Comparison of ENCODE assay signal across 24 mouse cellular contexts in genomic region chr3:63553426-63553825, GRCm38 (mm10).
A peak's percentile ranks its signal among the peaks of the same experiment; 100 is the strongest.
DNase-seq lines count a peak whose midpoint lies in the region; ATAC-seq and TF ChIP-seq lines count a peak whose summit lies in the region.
"Had no signal": no experiment of that assay in that cellular context is flagged by ENCODE, and none has a peak within 500 bp of the region (broad histone marks: within the 10 kb centered on the region; RNA-seq: fewer than 3 reads in every experiment).

No protein-coding gene starts in this region.

- DNase-seq in kidney, adult 2 months = peak; percentile 62
- peak; percentile 64 for DNase-seq in kidney, adult 9 months
- DNase-seq in kidney, adult 18-20 months = no peak
- peak; percentile 14 for DNase-seq in adipocyte (ENCODE audit: low spot score)
- DNase-seq: adrenal gland, adult 2 months; adrenal gland, postnatal 10 days; adrenal gland, postnatal 25 days; B cell, adult 2 months; cerebellum, adult 11-12 months; cerebellum, adult 2 months; cerebellum, adult 9-10 months; cerebellum, postnatal 10 days; cerebellum, postnatal 25 days; forebrain, postnatal 0 days had no signal

- H3K27ac ChIP-seq in kidney, adult 2 months (ENCODE audit: insufficient read depth, low read depth, low read length) = peak overlapping the region; percentile 31; the same call in 1 of the 2 replicates
- no peak overlapping the region for H3K27ac ChIP-seq in kidney, embryonic 14.5 days (ENCODE audit: low read depth, low read length)
- H3K27ac ChIP-seq: embryonic facial prominence, embryonic 10.5 days; embryonic facial prominence, embryonic 12.5 days; forebrain, embryonic 13.5 days; forebrain, embryonic 15.5 days had no signal

- no peak overlapping the region for H3K4me3 ChIP-seq in kidney, adult 2 months (ENCODE audit: insufficient read depth, low read depth, low read length)
- H3K4me3 ChIP-seq in kidney, embryonic 14.5 days (ENCODE audit: low read length) = no peak overlapping the region
- H3K4me3 ChIP-seq: embryonic facial prominence, embryonic 10.5 days; embryonic facial prominence, embryonic 12.5 days; forebrain, embryonic 13.5 days; forebrain, embryonic 15.5 days had no signal

- H3K9me3 ChIP-seq in kidney, embryonic 14.5 days (ENCODE audit: control insufficient read depth, low read length) = no peaks in the 10 kb centered on the region
- H3K9me3 ChIP-seq: embryonic facial prominence, embryonic 10.5 days; embryonic facial prominence, embryonic 12.5 days; forebrain, embryonic 13.5 days; forebrain, embryonic 15.5 days; G1E had no signal

- H3K4me2 ChIP-seq in kidney, embryonic 14.5 days (replicated peaks; ENCODE audit: low read depth, low read length) = no peak overlapping the region
- H3K4me2 ChIP-seq: embryonic facial prominence, embryonic 12.5 days; forebrain, embryonic 13.5 days; forebrain, embryonic 15.5 days had no signal

- WGBS in kidney, adult 2 months = 60% methylated on average over 2 of the region's 2 CpGs
- WGBS in kidney, embryonic 14.5 days = 84% methylated on average over 2 of the region's 2 CpGs

- ATAC-seq in kidney, embryonic 14.5 days (ENCODE audit: low FRiP score, low TSS enrichment) = no peak
- ATAC-seq: activated CD4-positive, CD25-positive, alpha-beta regulatory T cell, adult 4 months; CD4-positive, CD25-positive, alpha-beta regulatory T cell, adult 4 months; forebrain, embryonic 15.5 days; forebrain, postnatal 0 days; Patski had no signal

- H3K27me3 ChIP-seq in kidney, adult 2 months (replicated peaks; ENCODE audit: control insufficient read depth, insufficient read depth, low read length) = no peaks in the 10 kb centered on the region
- H3K27me3 ChIP-seq in kidney, embryonic 14.5 days (ENCODE audit: control insufficient read depth, insufficient read depth, low read length) = no peaks in the 10 kb centered on the region
- H3K27me3 ChIP-seq: CH12.LX; embryonic facial prominence, embryonic 12.5 days; forebrain, embryonic 13.5 days; forebrain, embryonic 15.5 days; Patski had no signal

- peaks cover 11% of the 10 kb centered on the region for H3K4me1 ChIP-seq in kidney, adult 2 months (ENCODE audit: control insufficient read depth, insufficient read depth, low read length)
- no peaks in the 10 kb centered on the region for H3K4me1 ChIP-seq in kidney, embryonic 14.5 days (ENCODE audit: control insufficient read depth, insufficient read depth, low read length)
- H3K4me1 ChIP-seq: embryonic facial prominence, embryonic 12.5 days; forebrain, embryonic 13.5 days; forebrain, embryonic 15.5 days had no signal

- H3K36me3 ChIP-seq in kidney, adult 2 months (ENCODE audit: control insufficient read depth, insufficient read depth, low read length) = no peaks in the 10 kb centered on the region
- H3K36me3 ChIP-seq in kidney, embryonic 14.5 days (ENCODE audit: control insufficient read depth, insufficient read depth, low read length) = no peaks in the 10 kb centered on the region
- H3K36me3 ChIP-seq: embryonic facial prominence, embryonic 10.5 days; embryonic facial prominence, embryonic 12.5 days; forebrain, embryonic 15.5 days; G1E had no signal

- H3K9ac ChIP-seq in kidney, embryonic 14.5 days (ENCODE audit: low read depth, low read length) = no peak overlapping the region
- H3K9ac ChIP-seq: embryonic facial prominence, embryonic 12.5 days; forebrain, embryonic 13.5 days; forebrain, embryonic 15.5 days; forebrain, postnatal 0 days had no signal

- TF ChIP-seq POLR2A in kidney, adult 2 months (IDR thresholded peaks at IDR 0.05; ENCODE audit: low read depth, low read length) = no peak

- TF ChIP-seq CTCF in kidney, adult 2 months (conservative IDR thresholded peaks at IDR 0.05; ENCODE audit: insufficient read depth, insufficient read length, low read depth, low read length) = no peak
